Mouse (Mus musculus) liver, adult 2 months (tissue): Measurements from ENCODE around the gene Syn3. TPM values are rescaled to one million over a fixed set of nuclear protein-coding genes. Genes with fewer than 3 reads are reported as not detected.

ENCODE experiments used
- DNase-seq: peaks from one replicate; pipeline ENCODE4 v3.0.0-alpha.2; 2011; ENCODE audit warnings: low read depth, low spot score; ENCODE audit errors: extremely low read depth
- H3K27ac ChIP-seq: fragments of 200-500 bp; replicated peaks from 2 replicates; pipeline ENCODE4 v1.5.1; 2012; ENCODE audit warnings: low read depth, mild to moderate bottlenecking, control low read depth, inconsistent platforms, low read length; ENCODE audit not compliant: insufficient read depth
- H3K27me3 ChIP-seq: fragments of 200-500 bp; 2 replicates; pipeline ENCODE4 v1.6.1; 2012; ENCODE audit warnings: mild to moderate bottlenecking, moderate library complexity, low read length, inconsistent platforms; ENCODE audit not compliant: control insufficient read depth, insufficient read depth
- H3K36me3 ChIP-seq: fragments of 200-500 bp; 2 replicates; pipeline ENCODE4 v1.6.1; 2012; ENCODE audit warnings: low read length, inconsistent platforms; ENCODE audit not compliant: control insufficient read depth, insufficient read depth
- H3K4me1 ChIP-seq: fragments of 200-500 bp; 2 replicates; pipeline ENCODE4 v1.6.1; 2011; ENCODE audit warnings: low read length; ENCODE audit not compliant: control insufficient read depth, insufficient read depth
- H3K4me3 ChIP-seq: fragments of 200-500 bp; 2 replicates; pipeline ENCODE4 v1.5.1; 2011; ENCODE audit warnings: low read depth, mild to moderate bottlenecking, control low read depth, low read length, moderate library complexity; ENCODE audit not compliant: insufficient read depth
- H3K79me2 ChIP-seq: fragments of 200-500 bp; 2 replicates; pipeline ENCODE4 v1.6.1; 2012; ENCODE audit warnings: inconsistent platforms, mild to moderate bottlenecking, low read length, moderate library complexity; ENCODE audit not compliant: control insufficient read depth, insufficient read depth
- H3K9ac ChIP-seq: fragments of 200-500 bp; 2 replicates; pipeline ENCODE4 v1.6.1; 2012; ENCODE audit warnings: low read depth, mild to moderate bottlenecking, control low read depth, inconsistent platforms, low read length
- CTCF ChIP-seq: fragments of 200-500 bp; IDR thresholded peaks from 2 replicates; pipeline ENCODE4 v1.5.1; 2011; ENCODE audit warnings: low read depth, low read length, control low read depth
- POLR2A ChIP-seq: fragments of 200-500 bp; IDR thresholded peaks from 2 replicates; pipeline ENCODE4 v1.6.1; 2011; ENCODE audit warnings: low read length, control low read depth; ENCODE audit not compliant: insufficient read depth; ENCODE audit errors: extremely low read depth
- WGBS: fragments of 180-500 bp; shearing (Covaris S2); methylation state at CpG from one replicate; pipeline ENCODE4 v1.1.7; 2018; 5-methylcytosine and 5-hydroxymethylcytosine counted together
- polyA plus RNA-seq: library from polyadenylated mRNA; depleted of rRNA; stranded (reverse); fragments of >200 nt; gene quantifications from 2 replicates; pipeline ENCODE4 v1.2.3, GENCODE M21; 2012
- total RNA-seq: library from RNA; depleted of rRNA; stranded (reverse); fragments of >200 nt; gene quantifications from 2 replicates; pipeline ENCODE4 v1.2.3, GENCODE M21; 2014

The Syn3 gene
- total and polyA plus RNA-seq, 2 experiments = 0.81 to 0.83 TPM

DNA sequence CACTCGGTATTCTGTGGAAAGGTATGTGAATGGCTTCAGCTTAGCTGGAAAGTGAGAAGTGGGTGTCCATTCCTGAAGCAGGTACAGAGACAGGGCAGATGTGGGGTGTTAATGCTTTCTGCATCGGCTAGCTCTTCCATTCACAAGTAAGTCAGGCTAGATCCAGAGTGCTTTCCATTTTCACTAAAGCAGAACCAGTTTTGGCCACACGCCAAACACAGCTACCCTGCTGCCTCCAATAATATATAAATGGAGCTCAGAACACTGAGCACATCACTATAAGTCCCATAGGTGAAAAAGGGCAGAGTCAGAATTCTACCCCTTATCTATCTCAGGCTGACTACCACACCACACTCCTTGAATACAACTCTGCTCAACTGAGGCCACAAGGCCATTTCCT is 69.0 kb downstream of the Syn3 start:
- DNase-seq = no peak
- Histone ChIP-seq H3K36me3 (no peaks in the 10 kb centered on the region), H3K27me3 (no peaks in the 10 kb centered on the region), H3K27ac (no peak overlapping the region), H3K4me1 (no peaks in the 10 kb centered on the region), H3K4me3 (no peak overlapping the region), H3K79me2 (no peaks in the 10 kb centered on the region), H3K9ac (no peak overlapping the region)
- TF ChIP-seq POLR2A = no peak
- no peak for TF ChIP-seq CTCF
- WGBS = 82% methylated on average over 3 of the region's 3 CpGs

DNA sequence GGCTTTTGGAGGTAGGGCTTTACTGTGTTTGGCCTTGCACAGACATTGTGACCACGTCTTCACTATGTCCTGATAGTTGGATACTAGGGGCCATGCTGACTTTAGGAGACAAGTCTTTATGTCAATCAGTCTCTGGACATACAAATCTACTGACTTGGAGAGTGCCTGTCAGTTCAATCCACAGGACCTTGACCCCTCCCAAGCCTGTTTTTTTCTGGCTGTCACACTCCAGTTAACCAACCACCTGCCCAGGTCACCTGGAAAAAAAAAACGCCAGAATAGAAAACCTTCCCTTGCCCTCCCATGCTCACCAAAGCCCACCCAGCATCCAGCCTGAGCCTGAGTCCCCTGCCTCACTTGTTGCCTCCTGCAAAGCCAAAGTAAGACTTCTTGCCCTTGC is 70.7 kb downstream of the Syn3 start:
- H3K36me3 ChIP-seq = no peaks in the 10 kb centered on the region
- TF ChIP-seq POLR2A (no peak), CTCF (no peak)
- no peak overlapping the region for H3K9ac ChIP-seq
- WGBS = 61% methylated on average over 2 of the region's 2 CpGs
- no peaks in the 10 kb centered on the region for H3K27me3 ChIP-seq
- no peak overlapping the region for H3K4me3 ChIP-seq
- peak; percentile 20 for DNase-seq
- H3K27ac ChIP-seq = no peak overlapping the region
- H3K79me2 ChIP-seq = no peaks in the 10 kb centered on the region
- H3K4me1 ChIP-seq = no peaks in the 10 kb centered on the region

DNA sequence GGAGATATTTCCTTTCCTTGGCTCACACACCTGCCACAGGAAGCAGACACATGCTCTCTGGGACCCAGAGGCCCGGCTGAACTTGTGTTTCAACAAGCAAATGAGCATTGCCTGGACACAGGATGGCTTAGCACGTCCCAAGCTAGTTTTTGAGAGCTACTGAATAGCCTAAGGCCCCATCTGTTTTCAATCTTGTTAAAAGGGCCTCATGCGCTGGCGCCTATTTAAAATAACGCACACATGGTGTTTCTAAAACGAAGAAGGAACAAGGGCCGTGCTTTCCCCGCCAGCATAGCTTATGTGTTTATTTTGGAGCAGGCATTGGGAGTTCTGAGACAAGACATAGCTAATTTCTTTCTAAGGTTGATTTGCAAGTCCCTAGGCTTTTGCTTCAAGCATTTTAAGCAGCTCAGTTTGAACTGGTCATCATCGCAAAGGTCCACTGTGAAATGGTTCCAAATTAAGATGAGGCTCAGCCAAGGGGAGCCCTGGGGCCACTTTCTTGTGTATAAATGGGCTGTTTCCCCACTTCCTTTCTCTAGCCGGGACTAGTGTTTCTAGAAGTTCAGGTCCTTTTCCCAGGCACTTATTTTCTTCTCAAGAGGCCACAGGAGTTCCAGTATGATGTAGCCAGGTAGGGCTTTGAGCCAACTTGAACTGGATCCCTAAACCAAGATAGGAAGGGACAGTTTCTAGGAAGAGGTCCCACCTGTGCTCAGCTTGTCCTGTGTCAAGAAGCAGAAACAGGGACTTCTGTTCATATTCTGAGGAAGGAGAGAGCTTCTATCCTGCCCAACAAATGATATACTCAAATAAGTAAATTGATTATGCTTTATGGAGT is 72.8 kb downstream of the Syn3 start:
- Histone ChIP-seq H3K9ac (no peak overlapping the region), H3K36me3 (no peaks in the 10 kb centered on the region), H3K27ac (no peak overlapping the region), H3K4me1 (no peaks in the 10 kb centered on the region), H3K4me3 (no peak overlapping the region), H3K79me2 (no peaks in the 10 kb centered on the region), H3K27me3 (no peaks in the 10 kb centered on the region)
- no peak for DNase-seq
- TF ChIP-seq CTCF (no peak), POLR2A (no peak)
- WGBS = 82% methylated on average over 10 of the region's 10 CpGs

DNA sequence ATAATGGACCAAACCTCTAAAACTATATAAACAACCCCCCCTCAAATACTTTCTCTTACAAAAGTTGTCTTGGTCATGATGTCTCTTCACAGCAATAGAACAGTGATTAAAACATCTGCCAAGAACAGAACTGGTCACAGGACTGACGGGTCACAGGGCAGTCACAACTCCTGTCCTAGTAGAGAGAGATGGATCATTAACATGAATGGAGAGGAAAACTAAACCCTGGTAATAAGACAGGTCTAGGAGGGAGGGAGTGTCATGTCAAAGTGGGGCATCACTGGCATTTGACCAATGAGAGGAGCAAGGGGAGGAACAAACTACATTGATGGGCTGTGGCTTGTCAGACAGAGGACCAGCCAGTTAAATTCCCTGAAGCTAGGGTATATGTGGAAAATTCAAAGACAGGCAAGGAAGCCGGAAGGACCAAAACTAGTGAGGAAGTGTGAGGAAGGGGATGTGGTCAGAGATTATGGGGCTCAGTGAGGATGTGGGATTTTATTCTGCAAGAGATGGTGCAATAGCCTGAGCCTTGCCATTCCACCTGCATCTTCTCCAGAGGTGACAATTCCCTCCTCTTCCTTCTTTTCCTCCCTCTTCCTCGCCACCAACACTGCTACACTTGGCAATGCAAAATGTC is 76.8 kb downstream of the Syn3 start:
- H3K9ac ChIP-seq = no peak overlapping the region
- no peaks in the 10 kb centered on the region for H3K79me2 ChIP-seq
- H3K4me1 ChIP-seq = peaks cover 6% of the 10 kb centered on the region
- WGBS = 84% methylated on average over 3 of the region's 3 CpGs
- TF ChIP-seq CTCF (no peak), POLR2A (no peak)
- H3K27me3 ChIP-seq = no peaks in the 10 kb centered on the region
- no peak overlapping the region for H3K4me3 ChIP-seq
- peak; percentile 34 for DNase-seq
- H3K36me3 ChIP-seq = no peaks in the 10 kb centered on the region
- H3K27ac ChIP-seq = no peak overlapping the region

DNA sequence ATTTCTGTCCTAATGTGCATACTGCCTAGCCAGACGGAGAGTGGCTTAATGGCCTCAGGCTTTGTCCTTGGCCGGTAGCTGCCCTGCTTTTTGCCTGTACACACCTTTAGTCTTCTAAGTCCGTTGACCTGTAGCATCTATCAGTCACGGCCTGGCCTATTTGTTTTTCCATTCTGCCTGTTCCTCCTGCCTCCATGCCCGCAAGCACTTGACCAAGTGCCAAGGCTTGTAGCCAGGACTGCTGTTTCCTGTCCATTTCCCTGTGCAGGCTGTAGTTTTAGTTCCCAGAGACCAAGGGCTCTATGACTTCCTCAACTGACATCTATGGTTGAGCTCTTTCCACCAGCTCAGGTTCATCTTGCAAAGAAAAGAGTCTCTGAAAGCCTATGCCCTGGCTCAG is 79.8 kb downstream of the Syn3 start:
- Histone ChIP-seq H3K36me3 (no peaks in the 10 kb centered on the region), H3K4me3 (no peak overlapping the region), H3K79me2 (no peaks in the 10 kb centered on the region), H3K9ac (no peak overlapping the region), H3K4me1 (peaks cover 6% of the 10 kb centered on the region), H3K27me3 (no peaks in the 10 kb centered on the region), H3K27ac (no peak overlapping the region)
- DNase-seq = peak; percentile 91
- TF ChIP-seq CTCF (no peak), POLR2A (no peak)
- 8% methylated on average over 5 of the region's 5 CpGs for WGBS

DNA sequence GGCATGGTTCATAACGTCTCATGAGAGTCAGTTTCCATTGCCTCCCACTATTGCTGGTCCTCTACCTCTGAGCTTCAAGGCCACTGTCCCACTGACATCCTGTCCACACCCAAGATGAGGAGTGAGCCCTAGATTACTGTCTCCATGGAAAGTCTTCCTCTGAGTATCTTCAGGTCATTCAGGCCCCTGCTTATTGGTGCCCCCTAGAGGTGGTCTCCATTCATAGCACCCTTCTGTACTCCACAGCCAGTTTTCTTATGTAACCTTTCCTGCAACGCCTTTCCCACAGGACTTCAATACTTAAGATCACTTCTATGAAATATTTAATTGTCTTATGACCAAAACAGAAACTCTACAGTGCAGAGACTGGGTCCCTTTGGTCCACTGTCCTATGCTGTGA is 80.4 kb downstream of the Syn3 start:
- Histone ChIP-seq H3K36me3 (no peaks in the 10 kb centered on the region), H3K4me1 (peaks cover 6% of the 10 kb centered on the region), H3K27me3 (no peaks in the 10 kb centered on the region), H3K79me2 (no peaks in the 10 kb centered on the region), H3K27ac (no peak overlapping the region), H3K9ac (no peak overlapping the region), H3K4me3 (no peak overlapping the region)
- no peak for TF ChIP-seq POLR2A
- TF ChIP-seq CTCF = peak; percentile 28; the same call in 1 of the 2 replicates
- peak; percentile 28 for DNase-seq
- 65% methylated on average over 2 of the region's 2 CpGs for WGBS
